Mouse (Mus musculus): ENCODE results near the gene Il17d. TPM values are rescaled to one million over a fixed set of nuclear protein-coding genes. Genes with fewer than 3 reads are reported as not detected.

The Il17d gene
- polyA plus RNA-seq, 1 experiment = not detected

GRCm38 (mm10) chr14:57533841-57534240 is 9.3 kb downstream of the Il17d start:
- Histone ChIP-seq H3K27ac (ENCODE audit: insufficient read depth, low read depth, low read length) (no peak overlapping the region), H3K4me1 (ENCODE audit: control insufficient read depth, insufficient read depth, low read length) (peaks cover 10% of the 10 kb centered on the region), H3K4me3 (ENCODE audit: insufficient read depth, low read length) (no peak overlapping the region)
- TF ChIP-seq POLR2A (IDR thresholded peaks at IDR 0.05; ENCODE audit: borderline replicate concordance, low read depth, low read length) (no peak), CTCF (IDR thresholded peaks at IDR 0.05; ENCODE audit: low read depth, low read length) (no peak)

DNA sequence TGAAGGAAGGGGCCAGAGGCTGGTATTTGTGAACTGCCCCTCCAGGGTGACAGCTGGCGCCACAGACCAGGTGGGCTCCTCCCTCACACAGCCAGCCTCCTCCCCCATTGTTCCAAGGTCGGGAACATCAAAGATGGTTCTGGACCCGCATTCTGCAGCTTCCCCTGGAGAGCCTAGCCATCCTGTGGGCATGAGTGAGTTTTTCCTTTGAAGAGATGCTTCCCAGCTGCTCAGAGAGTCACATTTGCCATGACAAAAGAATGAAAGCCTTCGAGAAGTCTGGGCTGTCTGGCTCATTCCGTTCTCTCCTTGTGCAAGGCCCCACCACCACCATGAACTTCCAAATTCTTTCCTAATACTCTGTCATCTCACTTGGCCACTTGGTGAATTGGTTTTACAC is 9.8 kb downstream of the Il17d start:
- no peak for TF ChIP-seq POLR2A (IDR thresholded peaks at IDR 0.05; ENCODE audit: borderline replicate concordance, low read depth, low read length)
- no peak for TF ChIP-seq CTCF (IDR thresholded peaks at IDR 0.05; ENCODE audit: low read depth, low read length)
- Histone ChIP-seq H3K27ac (ENCODE audit: insufficient read depth, low read depth, low read length) (no peak overlapping the region), H3K4me1 (ENCODE audit: control insufficient read depth, insufficient read depth, low read length) (peaks cover 10% of the 10 kb centered on the region), H3K4me3 (ENCODE audit: insufficient read depth, low read length) (no peak overlapping the region)

- TF ChIP-seq POLR2A (IDR thresholded peaks at IDR 0.05; ENCODE audit: borderline replicate concordance, low read depth, low read length) (no peak), CTCF (IDR thresholded peaks at IDR 0.05; ENCODE audit: low read depth, low read length) (no peak)
- Histone ChIP-seq H3K4me1 (ENCODE audit: control insufficient read depth, insufficient read depth, low read length) (peaks cover 10% of the 10 kb centered on the region), H3K4me3 (ENCODE audit: insufficient read depth, low read length) (no peak overlapping the region), H3K27ac (ENCODE audit: insufficient read depth, low read depth, low read length) (no peak overlapping the region)
These were observed 10.4 kb downstream of the Il17d start for GRCm38 (mm10) chr14:57534961-57535360.

DNA sequence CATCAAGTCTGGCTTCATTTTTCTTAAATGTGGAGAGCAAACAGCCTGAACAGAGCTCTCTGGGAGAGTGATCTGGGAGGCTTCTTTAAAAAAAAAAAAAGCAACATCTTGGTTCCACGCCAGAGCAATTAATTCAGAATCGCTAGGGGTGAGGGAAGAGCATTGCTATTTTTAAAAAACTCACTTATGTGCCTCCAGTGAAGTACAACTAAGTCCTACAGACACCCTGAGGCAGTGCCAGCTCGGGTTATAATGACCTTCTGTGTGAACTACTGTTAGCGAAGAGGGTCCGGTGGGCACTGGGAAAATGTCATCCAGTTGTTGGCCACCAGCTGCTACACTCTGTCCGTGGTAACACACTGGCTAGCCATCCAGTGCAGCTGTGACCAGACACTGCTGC is 11.1 kb downstream of the Il17d start:
- TF ChIP-seq POLR2A (IDR thresholded peaks at IDR 0.05; ENCODE audit: borderline replicate concordance, low read depth, low read length) (no peak), CTCF (IDR thresholded peaks at IDR 0.05; ENCODE audit: low read depth, low read length) (no peak)
- H3K4me1 ChIP-seq (ENCODE audit: control insufficient read depth, insufficient read depth, low read length) = peaks cover 10% of the 10 kb centered on the region
- H3K4me3 ChIP-seq (ENCODE audit: insufficient read depth, low read length) = no peak overlapping the region
- H3K27ac ChIP-seq (ENCODE audit: insufficient read depth, low read depth, low read length) = no peak overlapping the region

DNA sequence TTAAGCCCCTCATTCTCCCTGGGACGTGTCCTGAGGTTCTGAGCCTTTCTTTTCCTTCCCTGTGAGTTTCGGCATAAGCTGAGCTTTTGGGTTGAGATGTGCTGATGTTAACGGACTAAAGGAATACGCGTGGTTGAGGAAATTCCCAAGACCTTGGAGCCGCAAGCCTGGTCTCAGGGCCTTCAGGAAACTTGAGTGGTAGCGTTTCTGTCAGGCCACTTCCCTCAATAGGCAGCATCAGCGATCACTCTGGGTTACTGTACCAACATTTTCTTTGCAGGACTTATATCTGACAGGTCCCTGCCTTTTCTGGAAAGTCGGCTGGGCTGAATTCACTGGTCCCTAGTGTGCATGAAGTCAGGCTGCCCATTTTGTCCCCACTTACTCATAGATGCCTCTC is 12.2 kb downstream of the Il17d start:
- H3K4me1 ChIP-seq (ENCODE audit: control insufficient read depth, insufficient read depth, low read length) = peaks cover 10% of the 10 kb centered on the region
- TF ChIP-seq CTCF (IDR thresholded peaks at IDR 0.05; ENCODE audit: low read depth, low read length) = no peak
- no peak overlapping the region for H3K4me3 ChIP-seq (ENCODE audit: insufficient read depth, low read length)
- no peak overlapping the region for H3K27ac ChIP-seq (ENCODE audit: insufficient read depth, low read depth, low read length)

- no peak overlapping the region for H3K27ac ChIP-seq (ENCODE audit: insufficient read depth, low read depth, low read length)
- TF ChIP-seq CTCF (IDR thresholded peaks at IDR 0.05; ENCODE audit: low read depth, low read length) (no peak), POLR2A (IDR thresholded peaks at IDR 0.05; ENCODE audit: borderline replicate concordance, low read depth, low read length) (no peak)
- H3K4me3 ChIP-seq (ENCODE audit: insufficient read depth, low read length) = peak overlapping the region; percentile 45
- peaks cover 10% of the 10 kb centered on the region for H3K4me1 ChIP-seq (ENCODE audit: control insufficient read depth, insufficient read depth, low read length)
These were observed 12.9 kb downstream of the Il17d start for GRCm38 (mm10) chr14:57537261-57538015.

DNA sequence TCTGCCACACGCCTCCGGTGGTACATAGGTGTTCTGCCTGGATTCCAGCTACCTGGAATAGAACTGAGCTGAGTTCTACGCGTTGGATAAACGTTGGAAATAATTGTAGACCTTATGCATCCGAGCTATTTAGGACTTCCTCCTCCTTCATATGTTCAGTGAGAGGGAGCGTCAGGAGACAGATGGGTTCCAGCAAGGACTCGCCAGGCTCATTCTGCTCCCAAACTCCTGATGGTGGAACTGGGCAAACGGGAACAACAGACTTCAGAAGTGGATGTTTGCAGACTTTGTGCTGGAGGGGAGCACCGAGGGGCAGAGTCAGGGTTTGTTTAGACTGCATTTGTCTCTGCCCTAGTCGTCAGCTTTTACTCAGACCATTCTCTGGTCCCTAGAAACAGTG is 16.1 kb downstream of the Il17d start:
- Histone ChIP-seq H3K4me3 (ENCODE audit: insufficient read depth, low read length) (no peak overlapping the region), H3K4me1 (ENCODE audit: control insufficient read depth, insufficient read depth, low read length) (peaks cover 10% of the 10 kb centered on the region), H3K27ac (ENCODE audit: insufficient read depth, low read depth, low read length) (no peak overlapping the region)
- no peak for TF ChIP-seq CTCF (IDR thresholded peaks at IDR 0.05; ENCODE audit: low read depth, low read length)
- no peak for TF ChIP-seq POLR2A (IDR thresholded peaks at IDR 0.05; ENCODE audit: borderline replicate concordance, low read depth, low read length)

- H3K4me3 ChIP-seq (ENCODE audit: insufficient read depth, low read length) = no peak overlapping the region
- TF ChIP-seq POLR2A (IDR thresholded peaks at IDR 0.05; ENCODE audit: borderline replicate concordance, low read depth, low read length) (no peak), CTCF (IDR thresholded peaks at IDR 0.05; ENCODE audit: low read depth, low read length) (no peak)
- H3K27ac ChIP-seq (ENCODE audit: insufficient read depth, low read depth, low read length) = no peak overlapping the region
- peaks cover 7% of the 10 kb centered on the region for H3K4me1 ChIP-seq (ENCODE audit: control insufficient read depth, insufficient read depth, low read length)
These were observed 17.7 kb downstream of the Il17d start for GRCm38 (mm10) chr14:57542231-57542630.

DNA sequence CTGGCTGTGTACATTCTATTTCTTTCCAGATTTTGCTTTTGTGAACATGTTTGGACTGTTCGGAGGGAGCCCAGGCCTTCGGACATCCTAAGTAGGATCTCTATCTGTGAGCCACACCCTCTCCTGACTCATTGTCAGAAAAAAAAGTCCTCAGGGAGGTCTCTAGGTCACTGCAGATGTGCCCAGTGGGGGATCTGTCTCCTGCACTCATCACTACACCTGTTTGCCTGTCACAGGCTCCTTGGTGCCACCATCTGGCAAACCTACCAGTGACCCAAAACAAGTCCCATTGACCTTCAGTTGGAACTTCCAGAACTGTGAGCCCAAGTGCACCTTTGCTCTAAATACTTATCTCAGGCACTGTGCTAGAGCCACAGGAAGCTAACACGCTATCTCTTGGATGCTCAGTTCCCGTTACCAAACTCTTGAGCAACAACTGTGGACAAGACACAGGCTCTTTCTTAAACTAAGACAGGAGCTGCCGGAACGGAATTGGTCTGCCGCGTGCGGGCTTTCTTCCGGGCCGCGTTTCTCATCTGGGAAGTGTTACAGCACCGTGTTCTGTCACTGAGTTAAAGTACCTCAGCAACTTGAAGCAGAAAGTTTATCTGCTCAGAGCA is 19.0 kb downstream of the Il17d start:
- H3K4me1 ChIP-seq (ENCODE audit: control insufficient read depth, insufficient read depth, low read length) = no peaks in the 10 kb centered on the region
- H3K27ac ChIP-seq (ENCODE audit: insufficient read depth, low read depth, low read length) = no peak overlapping the region
- H3K4me3 ChIP-seq (ENCODE audit: insufficient read depth, low read length) = no peak overlapping the region
- TF ChIP-seq CTCF (IDR thresholded peaks at IDR 0.05; ENCODE audit: low read depth, low read length) (no peak), POLR2A (IDR thresholded peaks at IDR 0.05; ENCODE audit: borderline replicate concordance, low read depth, low read length) (no peak)

DNA sequence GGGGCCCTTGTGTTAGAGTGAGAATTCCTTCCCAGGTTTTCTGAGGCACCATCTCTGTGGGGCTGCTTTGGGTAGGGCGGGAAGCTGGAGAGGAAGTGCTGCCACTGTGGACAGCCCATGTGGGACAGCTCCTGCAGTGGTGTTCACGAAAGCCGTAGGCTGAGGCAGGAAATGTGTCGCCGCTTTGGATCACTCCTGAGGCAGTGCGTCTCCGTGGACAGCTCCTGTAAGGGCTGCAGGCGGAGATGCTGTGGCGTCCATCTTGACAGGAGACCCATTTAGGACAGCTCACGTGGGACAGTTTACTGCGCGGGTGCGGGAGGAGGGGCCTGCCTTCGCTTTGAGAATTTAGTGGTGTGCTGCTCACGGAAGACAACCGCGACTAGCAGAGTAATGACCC is 20.9 kb downstream of the Il17d start:
- Histone ChIP-seq H3K4me3 (ENCODE audit: insufficient read depth, low read length) (no peak overlapping the region), H3K4me1 (ENCODE audit: control insufficient read depth, insufficient read depth, low read length) (no peaks in the 10 kb centered on the region), H3K27ac (ENCODE audit: insufficient read depth, low read depth, low read length) (no peak overlapping the region)
- TF ChIP-seq POLR2A (IDR thresholded peaks at IDR 0.05; ENCODE audit: borderline replicate concordance, low read depth, low read length) (no peak), CTCF (IDR thresholded peaks at IDR 0.05; ENCODE audit: low read depth, low read length) (no peak)
